In the genomic region with DNA sequence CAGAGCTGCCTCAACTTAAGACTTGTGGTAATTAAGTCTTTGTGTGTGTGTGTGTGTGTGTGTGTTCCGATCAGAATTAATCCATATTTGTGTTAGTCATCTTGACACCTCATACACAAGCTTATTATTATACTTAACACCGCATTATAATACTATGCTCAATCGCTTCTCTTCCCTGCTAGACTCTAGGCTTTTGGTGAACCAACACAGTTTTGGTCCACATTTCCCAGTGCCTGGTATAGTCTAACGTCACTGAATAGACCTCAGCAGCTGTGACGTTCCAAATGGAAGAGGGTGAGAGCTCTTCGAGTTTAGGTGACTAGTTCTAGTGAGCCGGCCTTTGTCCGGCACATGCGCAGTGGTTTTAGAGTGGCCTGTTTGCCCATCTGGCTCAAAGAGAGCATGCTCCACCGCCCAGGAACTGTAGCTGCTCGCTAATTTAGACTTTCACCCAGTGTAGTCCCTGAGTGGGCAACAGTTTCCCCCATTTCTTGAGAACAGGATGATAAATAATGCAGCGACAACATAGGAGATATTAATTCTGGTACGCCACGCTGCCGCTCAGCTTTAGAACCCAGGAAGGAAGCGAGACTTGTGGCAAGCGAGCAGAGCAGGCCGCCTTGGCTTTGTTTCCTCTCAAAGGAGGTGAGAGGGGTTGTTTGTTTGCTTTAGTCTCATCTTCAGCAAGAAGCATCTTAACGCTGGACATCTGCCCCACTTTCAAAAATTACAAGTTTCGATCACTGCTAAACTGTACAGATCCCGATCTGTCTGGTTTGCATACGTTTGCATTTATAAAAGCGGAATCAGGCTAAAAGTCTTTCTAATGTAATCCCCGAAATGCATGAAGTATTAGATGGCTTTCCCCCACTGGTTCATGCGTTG, we compare ENCODE assay signal across 24 mouse cellular contexts. TPM values are rescaled to one million over a fixed set of nuclear protein-coding genes. Genes with fewer than 3 reads are reported as not detected.
DNase-seq lines count a peak whose midpoint lies in the region; ATAC-seq and TF ChIP-seq lines count a peak whose summit lies in the region.
"Had no signal": no experiment of that assay in that cellular context is flagged by ENCODE, and none has a peak within 500 bp of the region (broad histone marks: within the 10 kb centered on the region; RNA-seq: fewer than 3 reads in every experiment).

No protein-coding gene starts in this region.

- intact Hi-C loops in heart, postnatal 14 days (cut with DNase I) = no loop called here

- TF ChIP-seq CTCF in lung, embryonic 14.5 days (IDR thresholded peaks at IDR 0.05; ENCODE audit: low read depth) = no peak
- no peak for TF ChIP-seq CTCF in lung, postnatal 0 days (IDR thresholded peaks at IDR 0.05)

- 70% methylated on average over 25 of the region's 25 CpGs for WGBS in lung, embryonic 14.5 days
- 73% methylated on average over 25 of the region's 25 CpGs for WGBS in lung, postnatal 0 days
- 68% methylated on average over 25 of the region's 25 CpGs for WGBS in forebrain, embryonic 12.5 days
- WGBS in limb, embryonic 10.5 days = 89% methylated on average over 25 of the region's 25 CpGs
- WGBS in midbrain, embryonic 16.5 days = 48% methylated on average over 25 of the region's 25 CpGs
- WGBS in heart, embryonic 11.5 days (ENCODE audit: insufficient replicate concordance) = 83% methylated on average over 25 of the region's 25 CpGs

- no peaks in the 10 kb centered on the region for H3K27me3 ChIP-seq in lung, embryonic 14.5 days (ENCODE audit: insufficient read depth, low read length)
- no peaks in the 10 kb centered on the region for H3K27me3 ChIP-seq in lung, postnatal 0 days (replicated peaks; ENCODE audit: insufficient read depth, low read length)
- no peaks in the 10 kb centered on the region for H3K27me3 ChIP-seq in forebrain, embryonic 12.5 days
- no peaks in the 10 kb centered on the region for H3K27me3 ChIP-seq in limb, embryonic 10.5 days (ENCODE audit: low read depth, poor library complexity, severe bottlenecking)
- no peaks in the 10 kb centered on the region for H3K27me3 ChIP-seq in midbrain, embryonic 16.5 days (ENCODE audit: control insufficient read depth, insufficient read depth, low read depth, low read length)
- H3K27me3 ChIP-seq in heart, embryonic 11.5 days (ENCODE audit: control insufficient read depth, insufficient read depth, low read length) = no peaks in the 10 kb centered on the region
- H3K27me3 ChIP-seq: intestine, embryonic 15.5 days; kidney, embryonic 15.5 days; limb, embryonic 15.5 days; lung, embryonic 15.5 days had no signal

- H3K4me3 ChIP-seq in lung, embryonic 14.5 days (ENCODE audit: low read depth, low read length) = no peak overlapping the region
- H3K4me3 ChIP-seq in lung, postnatal 0 days (ENCODE audit: low read depth, low read length) = no peak overlapping the region
- no peak overlapping the region for H3K4me3 ChIP-seq in forebrain, embryonic 12.5 days (replicated peaks)
- H3K4me3 ChIP-seq in limb, embryonic 10.5 days = no peak overlapping the region
- H3K4me3 ChIP-seq in midbrain, embryonic 16.5 days (ENCODE audit: low read depth, low read length) = no peak overlapping the region
- H3K4me3 ChIP-seq in heart, embryonic 11.5 days (ENCODE audit: low read depth, low read length) = no peak overlapping the region
- H3K4me3 ChIP-seq: heart, adult 2 months; intestine, embryonic 15.5 days; kidney, embryonic 15.5 days; left cerebral cortex, adult 2 months; limb, embryonic 15.5 days; lung, embryonic 15.5 days had no signal

- H3K36me3 ChIP-seq in lung, embryonic 14.5 days (ENCODE audit: insufficient read depth) = no peaks in the 10 kb centered on the region
- H3K36me3 ChIP-seq in lung, postnatal 0 days (ENCODE audit: insufficient read depth, low read length) = no peaks in the 10 kb centered on the region
- no peaks in the 10 kb centered on the region for H3K36me3 ChIP-seq in forebrain, embryonic 12.5 days (replicated peaks)
- no peaks in the 10 kb centered on the region for H3K36me3 ChIP-seq in limb, embryonic 10.5 days
- H3K36me3 ChIP-seq in midbrain, embryonic 16.5 days (ENCODE audit: control insufficient read depth, insufficient read depth, low read length) = no peaks in the 10 kb centered on the region
- H3K36me3 ChIP-seq in heart, embryonic 11.5 days (ENCODE audit: control insufficient read depth, insufficient read depth, low read length) = no peaks in the 10 kb centered on the region
- H3K36me3 ChIP-seq: G1E; intestine, embryonic 15.5 days; kidney, embryonic 15.5 days; limb, embryonic 15.5 days; lung, embryonic 15.5 days had no signal

- no peak overlapping the region for H3K9ac ChIP-seq in lung, embryonic 14.5 days
- no peak overlapping the region for H3K9ac ChIP-seq in lung, postnatal 0 days (replicated peaks; ENCODE audit: low read depth)
- H3K9ac ChIP-seq in forebrain, embryonic 12.5 days = no peak overlapping the region
- no peak overlapping the region for H3K9ac ChIP-seq in midbrain, embryonic 16.5 days (ENCODE audit: low read depth, low read length)
- no peak overlapping the region for H3K9ac ChIP-seq in heart, embryonic 11.5 days (ENCODE audit: low read depth, low read length)
- H3K9ac ChIP-seq: intestine, embryonic 15.5 days; kidney, embryonic 15.5 days; limb, embryonic 15.5 days; liver, embryonic 14.5 days; lung, embryonic 15.5 days had no signal

- DNase-seq in lung, embryonic 14.5 days = peak; percentile 18
- no peak for DNase-seq in lung, postnatal 0 days (ENCODE audit: low spot score)
- no peak for DNase-seq in limb, embryonic 10.5 days (ENCODE audit: low spot score)
- no peak for DNase-seq in MN1 (ENCODE audit: low spot score)
- DNase-seq in heart, postnatal 14 days = no peak
- DNase-seq: adrenal gland, adult 2 months; cerebellum, adult 18-20 months; cerebellum, postnatal 14 days; gastrocnemius, postnatal 36 days; heart, adult 2 months; heart, postnatal 36 days; kidney, postnatal 36 days; lung, postnatal 4 days had no signal

- H3K27ac ChIP-seq in lung, embryonic 14.5 days (ENCODE audit: low read depth) = no peak overlapping the region
- H3K27ac ChIP-seq in lung, postnatal 0 days (ENCODE audit: low read length) = no peak overlapping the region
- 0 out of 2 replicates have a peak overlapping the region, but pooled peaks have one; percentile 10 for H3K27ac ChIP-seq in forebrain, embryonic 12.5 days
- H3K27ac ChIP-seq in limb, embryonic 10.5 days = 0 out of 2 replicates have a peak overlapping the region, but pooled peaks have one; percentile 30
- H3K27ac ChIP-seq in midbrain, embryonic 16.5 days (ENCODE audit: low read length) = peak overlapping the region; percentile 39; the same call in 1 of the 2 replicates
- H3K27ac ChIP-seq in heart, embryonic 11.5 days (ENCODE audit: low read depth, low read length) = no peak overlapping the region
- H3K27ac ChIP-seq: heart, adult 2 months; intestine, embryonic 15.5 days; kidney, embryonic 15.5 days; left cerebral cortex, adult 2 months; limb, embryonic 15.5 days; liver, embryonic 14.5 days had no signal

- no peak for TF ChIP-seq EP300 in lung, postnatal 0 days (IDR thresholded peaks at IDR 0.05)

- no peaks in the 10 kb centered on the region for H3K9me3 ChIP-seq in lung, embryonic 14.5 days (ENCODE audit: low read depth, low read length)
- H3K9me3 ChIP-seq in lung, postnatal 0 days (ENCODE audit: low read length) = no peaks in the 10 kb centered on the region
- no peaks in the 10 kb centered on the region for H3K9me3 ChIP-seq in forebrain, embryonic 12.5 days
- no peaks in the 10 kb centered on the region for H3K9me3 ChIP-seq in limb, embryonic 10.5 days (replicated peaks)
- H3K9me3 ChIP-seq in midbrain, embryonic 16.5 days (replicated peaks; ENCODE audit: control insufficient read depth, low read length, poor library complexity, severe bottlenecking) = no peaks in the 10 kb centered on the region; the same call in 1 of the 2 replicates
- H3K9me3 ChIP-seq in heart, embryonic 11.5 days (replicated peaks; ENCODE audit: control insufficient read depth, low read length) = no peaks in the 10 kb centered on the region
- H3K9me3 ChIP-seq: intestine, embryonic 15.5 days; kidney, embryonic 15.5 days; limb, embryonic 15.5 days; lung, embryonic 15.5 days had no signal

- H3K4me1 ChIP-seq in lung, embryonic 14.5 days (ENCODE audit: insufficient read depth) = peaks cover 14% of the 10 kb centered on the region
- no peaks in the 10 kb centered on the region for H3K4me1 ChIP-seq in lung, postnatal 0 days (ENCODE audit: insufficient read depth, low read depth, low read length)
- H3K4me1 ChIP-seq in forebrain, embryonic 12.5 days = peaks cover 5% of the 10 kb centered on the region; the same call in 1 of the 2 replicates
- H3K4me1 ChIP-seq in limb, embryonic 10.5 days = peaks cover 32% of the 10 kb centered on the region
- H3K4me1 ChIP-seq in midbrain, embryonic 16.5 days (ENCODE audit: control insufficient read depth, insufficient read depth, low read length) = peaks cover 15% of the 10 kb centered on the region
- peaks cover 7% of the 10 kb centered on the region for H3K4me1 ChIP-seq in heart, embryonic 11.5 days (ENCODE audit: control insufficient read depth, insufficient read depth, low read length)

- no peak overlapping the region for H3K4me2 ChIP-seq in lung, embryonic 14.5 days
- no peak overlapping the region for H3K4me2 ChIP-seq in lung, postnatal 0 days (replicated peaks; ENCODE audit: low read depth, low read length)
- H3K4me2 ChIP-seq in forebrain, embryonic 12.5 days = no peak overlapping the region
- 0 out of 2 replicates have a peak overlapping the region, but pooled peaks have one; percentile 21 for H3K4me2 ChIP-seq in midbrain, embryonic 16.5 days (ENCODE audit: low read length)
- H3K4me2 ChIP-seq in heart, embryonic 11.5 days = no peak overlapping the region
- H3K4me2 ChIP-seq: intestine, embryonic 15.5 days; kidney, embryonic 15.5 days; limb, embryonic 15.5 days; lung, embryonic 15.5 days had no signal

- no peak for ATAC-seq in lung, embryonic 14.5 days (ENCODE audit: insufficient read depth)
- no peak for ATAC-seq in lung, postnatal 0 days
- ATAC-seq in forebrain, embryonic 12.5 days (ENCODE audit: low FRiP score) = 0 out of 2 replicates have a peak, but pooled peaks have one; percentile 58
- ATAC-seq in midbrain, embryonic 16.5 days = no peak; the same call in 1 of the 2 replicates
- ATAC-seq in heart, embryonic 11.5 days (replicated peaks; ENCODE audit: insufficient number of reproducible peaks, low FRiP score, low TSS enrichment) = no peak
- ATAC-seq: hindbrain, embryonic 16.5 days; intestine, embryonic 15.5 days had no signal

RNA-seq across cellular contexts. Expression of gene Trub1, which starts 52.6 kb away (rescaled TPM):
- polyA plus RNA-seq in lung, embryonic 14.5 days (2014; fragmentation: Nextera tagmentation; extraction: Ambion mirVana) = 29.2 and 29.6 TPM in 2 replicates
- polyA plus RNA-seq in lung, postnatal 0 days (2015; fragmentation: Nextera tagmentation; extraction: Ambion mirVana) = 8.5 and 9.0 TPM in 2 replicates
- polyA plus RNA-seq in forebrain, embryonic 12.5 days (2016; fragmentation: Nextera tagmentation; extraction: Ambion mirVana) = 18.4 and 20.1 TPM in 2 replicates
- polyA plus RNA-seq in limb, embryonic 10.5 days (2016; fragmentation: Nextera tagmentation; extraction: Ambion mirVana) = 25.2 and 26.5 TPM in 2 replicates
- polyA plus RNA-seq in midbrain, embryonic 16.5 days (2015; fragmentation: Nextera tagmentation; extraction: Ambion mirVana) = 15.5 and 17.3 TPM in 2 replicates
- 12.4 and 15.2 TPM in 2 replicates for polyA plus RNA-seq in heart, embryonic 11.5 days (2014; fragmentation: Nextera tagmentation; extraction: Ambion mirVana)
- 1 to 10 TPM; 5.7 to 6.1 TPM for total RNA-seq in heart, postnatal 14 days (2021)

Comparison
In these comparisons a context has a peak if more than half of its experiments do, and no peak if none do; other contexts are left out.
1. H3K27ac ChIP-seq: peak in forebrain, embryonic 12.5 days (single experiment), limb, embryonic 10.5 days (single experiment) and midbrain, embryonic 16.5 days (single experiment); none in lung, embryonic 14.5 days (single experiment), lung, postnatal 0 days (single experiment) and heart, embryonic 11.5 days (single experiment).